Mouse (Mus musculus): ENCODE data around the gene Hadha. TPM values are rescaled to one million over a fixed set of nuclear protein-coding genes. Genes with fewer than 3 reads are reported as not detected.

Hadha gene
- polyA plus RNA-seq, 1 experiment from 2014 or later = 93.9 TPM

DNA sequence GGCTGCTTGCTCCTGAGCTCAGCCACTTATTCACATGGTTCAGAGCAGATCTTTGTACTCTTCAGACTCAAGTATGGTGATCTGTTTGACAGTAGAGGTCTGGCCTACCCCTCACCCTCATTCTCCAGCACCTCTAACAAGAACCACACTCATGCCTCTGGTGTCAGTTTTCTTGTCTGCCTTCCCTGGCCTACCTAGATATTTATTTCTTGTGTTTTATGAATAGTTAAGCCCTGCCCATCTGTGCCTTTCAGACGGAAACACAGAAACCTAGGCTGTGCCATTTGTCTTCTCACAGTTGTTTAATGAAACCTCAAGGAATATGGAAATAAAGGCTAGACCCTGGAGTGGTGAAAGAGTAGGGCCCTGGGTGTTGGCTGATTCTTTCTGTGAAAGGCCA lies 36.9 kb downstream of the Hadha start:
- Histone ChIP-seq H3K36me3 (peaks cover 92% of the 10 kb centered on the region), H3K27ac (no peak overlapping the region), H3K9me3 (no peaks in the 10 kb centered on the region), H3K4me1 (replicated peaks) (peaks cover 20% of the 10 kb centered on the region), H3K4me3 (no peak overlapping the region), H3K27me3 (ENCODE audit: insufficient read depth, poor library complexity, severe bottlenecking) (peaks cover 35% of the 10 kb centered on the region)
- no peak for DNase-seq (ENCODE audit: low spot score)
- WGBS = 94% methylated on average over 1 of the region's 1 CpGs

DNA sequence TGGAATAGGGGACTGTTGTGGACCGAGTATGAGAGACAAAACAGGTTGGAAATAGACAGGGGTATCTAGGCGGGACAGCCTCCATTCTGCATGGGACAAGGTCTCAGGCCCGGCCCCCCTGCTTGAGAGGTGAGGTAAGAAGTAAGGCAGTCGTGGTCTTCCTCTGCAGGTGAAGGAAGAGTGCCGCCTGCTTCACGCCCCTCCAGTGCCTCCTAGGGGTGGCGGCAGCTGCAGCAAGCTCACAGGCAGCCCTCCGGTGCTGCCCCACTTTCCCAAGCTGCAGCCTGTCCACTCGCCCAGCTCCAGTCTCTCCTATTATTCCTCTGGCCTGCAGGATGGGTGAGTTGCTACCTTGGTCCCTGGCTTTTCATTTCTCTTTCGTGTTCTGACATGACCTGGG lies 39.2 kb downstream of the Hadha start:
- Histone ChIP-seq H3K4me3 (no peak overlapping the region), H3K27ac (no peak overlapping the region), H3K9me3 (no peaks in the 10 kb centered on the region), H3K4me1 (replicated peaks) (peaks cover 34% of the 10 kb centered on the region), H3K36me3 (peaks cover 77% of the 10 kb centered on the region), H3K27me3 (ENCODE audit: insufficient read depth, poor library complexity, severe bottlenecking) (peaks cover 52% of the 10 kb centered on the region)
- DNase-seq (ENCODE audit: low spot score) = no peak
- WGBS = 30% methylated on average over 10 of the region's 10 CpGs

DNA sequence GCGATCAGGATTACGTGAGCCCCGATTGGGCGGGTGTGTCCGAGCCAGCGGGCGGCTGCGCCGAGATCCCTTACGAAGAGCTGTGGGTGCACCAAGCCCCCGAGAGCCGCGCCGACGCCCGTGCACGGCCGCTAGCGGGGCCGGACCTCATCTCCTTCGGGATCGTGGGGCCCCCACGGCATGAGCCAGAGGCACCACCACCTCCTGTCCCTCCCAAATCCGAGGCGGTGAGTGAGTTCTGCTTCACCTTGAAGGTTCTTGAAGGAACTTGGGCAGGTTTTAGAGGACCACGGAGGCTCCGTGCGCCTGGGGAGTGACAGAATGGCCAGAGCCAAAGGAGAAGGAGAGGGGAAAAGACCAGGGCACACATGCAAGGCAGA lies 40.2 kb downstream of the Hadha start:
- peak overlapping the region; percentile 63 for H3K4me3 ChIP-seq
- peaks cover 43% of the 10 kb centered on the region for H3K4me1 ChIP-seq (replicated peaks)
- no peaks in the 10 kb centered on the region for H3K9me3 ChIP-seq
- 4% methylated on average over 28 of the region's 28 CpGs for WGBS
- peak overlapping the region; percentile 82 for H3K27ac ChIP-seq
- H3K27me3 ChIP-seq (ENCODE audit: insufficient read depth, poor library complexity, severe bottlenecking) = peaks cover 57% of the 10 kb centered on the region
- DNase-seq (ENCODE audit: low spot score) = no peak
- H3K36me3 ChIP-seq = peaks cover 67% of the 10 kb centered on the region

DNA sequence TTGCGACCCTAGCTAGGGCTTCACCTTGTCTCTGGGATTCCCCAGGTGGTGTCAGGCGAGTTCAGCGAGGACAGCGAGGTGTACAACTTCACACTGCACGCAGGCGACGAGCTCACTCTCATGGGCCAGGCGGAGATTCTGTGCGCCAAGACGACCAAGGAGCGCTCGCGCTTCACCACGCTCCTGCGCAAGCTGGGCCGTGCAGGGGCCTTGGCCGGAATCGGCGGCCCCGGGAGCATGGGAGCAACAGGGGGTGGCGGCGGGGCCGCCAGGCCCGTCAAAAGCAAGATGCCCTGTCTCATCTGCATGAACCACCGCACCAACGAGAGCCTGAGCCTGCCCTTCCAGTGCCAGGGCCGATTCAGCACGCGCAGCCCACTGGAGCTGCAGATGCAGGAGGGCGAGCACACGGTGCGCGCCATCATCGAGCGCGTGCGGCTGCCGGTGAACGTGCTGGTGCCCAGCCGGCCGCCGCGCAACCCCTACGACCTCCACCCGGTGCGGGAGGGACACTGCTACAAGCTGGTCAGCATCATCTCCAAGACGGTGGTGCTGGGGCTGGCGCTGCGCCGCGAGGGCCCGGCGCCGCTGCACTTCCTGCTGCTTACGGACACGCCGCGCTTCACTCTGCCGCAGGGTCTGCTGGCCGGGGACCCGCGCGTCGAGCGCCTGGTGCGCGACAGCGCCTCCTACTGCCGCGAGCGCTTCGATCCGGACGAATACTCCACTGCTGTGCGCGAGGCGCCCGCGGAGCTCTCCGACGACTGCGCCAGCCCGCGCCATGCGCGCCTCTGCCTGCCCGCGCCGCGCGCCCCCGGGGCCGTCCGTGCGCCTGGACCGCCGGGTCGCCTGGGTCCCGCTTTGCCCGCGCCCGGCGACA lies 40.8 kb downstream of the Hadha start:
- Histone ChIP-seq H3K9me3 (no peaks in the 10 kb centered on the region), H3K4me1 (replicated peaks) (peaks cover 50% of the 10 kb centered on the region), H3K27me3 (ENCODE audit: insufficient read depth, poor library complexity, severe bottlenecking) (peaks cover 63% of the 10 kb centered on the region), H3K36me3 (peaks cover 61% of the 10 kb centered on the region), H3K4me3 (peak overlapping the region; percentile 63), H3K27ac (peak overlapping the region; percentile 82)
- DNase-seq (ENCODE audit: low spot score) = peak; percentile 87
- WGBS = under 1% methylated on average over 103 of the region's 103 CpGs

DNA sequence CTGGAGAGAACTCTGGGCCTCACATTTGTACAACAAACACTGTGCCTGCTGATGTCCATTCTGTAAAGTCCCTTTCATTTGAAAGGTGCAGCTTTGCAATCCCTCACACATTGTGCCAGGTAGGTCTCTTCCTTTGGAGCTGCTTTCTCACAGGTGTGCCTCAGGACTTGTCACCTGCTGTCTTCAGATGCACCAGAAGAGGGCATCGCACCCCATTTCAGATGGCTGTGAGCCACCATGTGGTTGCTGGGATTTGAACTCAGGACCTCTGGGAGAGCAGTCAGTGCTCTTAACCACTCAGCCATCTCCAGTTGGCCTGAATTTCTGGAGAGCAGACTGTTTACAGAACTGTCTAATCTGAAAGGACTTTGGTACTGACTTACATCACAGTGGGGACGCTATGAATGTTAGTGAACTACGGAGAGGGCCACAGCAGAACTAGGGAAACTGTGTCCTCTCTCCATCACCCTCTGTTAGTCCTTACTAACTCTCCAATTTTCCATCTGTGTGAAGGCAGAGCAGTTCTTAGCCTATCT lies 42.4 kb downstream of the Hadha start:
- H3K9me3 ChIP-seq = no peaks in the 10 kb centered on the region
- H3K36me3 ChIP-seq = peaks cover 46% of the 10 kb centered on the region
- peaks cover 65% of the 10 kb centered on the region for H3K4me1 ChIP-seq (replicated peaks)
- H3K27ac ChIP-seq = no peak overlapping the region
- no peak for DNase-seq (ENCODE audit: low spot score)
- no peak overlapping the region for H3K4me3 ChIP-seq
- peaks cover 77% of the 10 kb centered on the region for H3K27me3 ChIP-seq (ENCODE audit: insufficient read depth, poor library complexity, severe bottlenecking)
- 84% methylated on average over 3 of the region's 3 CpGs for WGBS

DNA sequence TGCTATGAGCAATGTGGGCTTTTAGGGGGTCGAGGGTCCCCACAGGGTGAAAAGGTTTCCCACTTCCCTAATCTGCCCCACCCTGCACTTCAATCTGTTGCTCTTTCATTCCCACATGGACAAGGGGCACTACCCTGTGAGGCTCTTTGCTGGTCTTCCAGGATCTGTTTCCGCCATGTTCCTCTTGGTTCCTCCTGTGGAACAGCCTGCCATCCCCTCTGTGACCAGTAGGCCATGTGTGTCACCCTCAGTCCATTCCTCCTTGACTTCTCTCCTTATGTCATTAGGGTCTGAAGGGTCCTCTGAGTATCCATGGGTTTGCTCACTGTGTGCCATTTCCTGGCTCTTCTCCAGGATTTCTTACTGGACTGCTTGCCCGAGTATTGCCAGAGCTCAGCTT lies 43.2 kb downstream of the Hadha start:
- Histone ChIP-seq H3K4me3 (peak overlapping the region; percentile 43), H3K9me3 (no peaks in the 10 kb centered on the region), H3K36me3 (peaks cover 38% of the 10 kb centered on the region), H3K4me1 (replicated peaks) (peaks cover 73% of the 10 kb centered on the region), H3K27me3 (ENCODE audit: insufficient read depth, poor library complexity, severe bottlenecking) (peaks cover 86% of the 10 kb centered on the region), H3K27ac (peak overlapping the region; percentile 87)
- 70% methylated on average over 3 of the region's 3 CpGs for WGBS
- DNase-seq (ENCODE audit: low spot score) = no peak

DNA sequence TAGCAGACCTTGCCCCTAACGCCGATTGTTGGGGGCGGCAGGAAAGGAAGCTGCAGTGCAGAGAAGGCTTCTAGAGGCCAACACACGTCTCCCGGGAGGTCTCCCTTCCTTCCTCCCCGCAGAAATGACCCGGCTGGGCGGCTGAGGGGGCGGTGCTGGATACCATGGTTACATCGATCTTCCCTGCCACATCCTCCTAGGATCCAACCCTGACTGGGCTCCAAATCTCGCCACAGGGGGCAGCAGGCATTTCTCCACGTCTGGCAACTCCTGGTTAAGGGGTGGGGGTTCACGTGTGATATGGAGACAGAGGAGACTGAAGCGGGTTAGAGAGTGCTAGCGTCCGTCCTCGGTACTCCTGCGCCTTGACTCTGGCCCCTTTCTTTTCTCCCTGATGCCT lies 43.8 kb downstream of the Hadha start:
- DNase-seq (ENCODE audit: low spot score) = peak; percentile 87
- H3K36me3 ChIP-seq = peaks cover 31% of the 10 kb centered on the region
- H3K4me3 ChIP-seq = peak overlapping the region; percentile 43
- H3K27ac ChIP-seq = peak overlapping the region; percentile 87
- peaks cover 88% of the 10 kb centered on the region for H3K27me3 ChIP-seq (ENCODE audit: insufficient read depth, poor library complexity, severe bottlenecking)
- peaks cover 80% of the 10 kb centered on the region for H3K4me1 ChIP-seq (replicated peaks)
- WGBS = under 1% methylated on average over 18 of the region's 18 CpGs
- no peaks in the 10 kb centered on the region for H3K9me3 ChIP-seq

DNA sequence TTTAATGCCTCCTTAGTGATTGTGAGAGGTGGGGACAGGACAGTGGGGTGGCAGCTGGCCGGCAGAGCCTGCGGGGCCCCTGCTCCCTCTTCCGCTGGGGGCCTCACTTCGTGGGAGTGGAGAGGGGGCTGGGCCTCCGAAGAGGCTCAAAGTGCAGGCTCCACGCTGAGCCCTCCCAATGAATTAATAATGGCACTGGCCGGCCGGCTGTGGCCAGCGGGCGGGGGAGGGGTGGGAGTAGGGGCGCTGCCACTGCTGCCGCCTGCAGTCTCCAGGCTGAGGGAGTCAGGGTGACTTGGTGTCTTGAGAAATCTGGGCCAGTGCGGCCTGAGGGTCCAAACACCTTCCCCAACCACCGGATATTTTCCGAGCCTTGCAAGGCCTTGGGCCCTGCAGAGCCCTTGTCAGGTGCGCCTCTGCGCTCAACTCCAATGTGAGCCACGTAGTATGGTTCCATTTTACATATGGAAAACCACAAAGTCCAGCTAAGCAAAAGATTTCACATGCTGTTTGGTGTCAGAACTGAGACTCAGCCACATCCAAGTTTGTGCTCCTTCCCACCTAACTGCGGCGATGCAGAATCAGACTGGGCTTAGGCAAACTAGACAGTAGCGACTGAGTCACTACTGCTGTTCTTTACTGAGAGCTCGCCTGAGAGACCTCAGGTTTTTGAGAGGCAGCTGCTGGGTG lies 44.4 kb downstream of the Hadha start:
- DNase-seq (ENCODE audit: low spot score) = peak; percentile 74
- no peaks in the 10 kb centered on the region for H3K9me3 ChIP-seq
- H3K27me3 ChIP-seq (ENCODE audit: insufficient read depth, poor library complexity, severe bottlenecking) = peaks cover 88% of the 10 kb centered on the region
- peak overlapping the region; percentile 43 for H3K4me3 ChIP-seq
- H3K36me3 ChIP-seq = peaks cover 25% of the 10 kb centered on the region
- H3K27ac ChIP-seq = peak overlapping the region; percentile 87
- peaks cover 86% of the 10 kb centered on the region for H3K4me1 ChIP-seq (replicated peaks)
- 3% methylated on average over 22 of the region's 22 CpGs for WGBS

DNA sequence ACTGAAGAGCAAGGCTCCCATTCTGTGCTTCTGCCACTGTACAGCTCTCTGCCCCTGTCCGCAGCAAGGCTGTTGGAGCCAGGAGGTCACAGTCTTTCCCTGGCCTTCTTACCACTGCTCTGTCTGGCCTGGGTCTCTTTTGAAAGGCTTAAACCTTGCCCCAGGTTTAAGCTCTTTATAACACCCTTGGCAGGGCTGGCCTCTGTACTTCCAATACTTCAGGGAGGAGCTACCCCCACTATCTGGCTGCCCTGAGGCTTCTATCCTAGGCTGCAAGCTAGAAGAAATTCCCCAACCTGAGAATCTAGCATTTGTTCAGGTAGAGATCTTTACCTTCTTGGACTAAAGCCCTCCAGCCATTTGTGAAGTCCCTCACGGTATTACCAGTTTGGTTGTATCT lies 45.1 kb downstream of the Hadha start:
- H3K4me1 ChIP-seq (replicated peaks) = peaks cover 91% of the 10 kb centered on the region
- peak overlapping the region; percentile 87 for H3K27ac ChIP-seq
- H3K4me3 ChIP-seq = peak overlapping the region; percentile 43
- H3K9me3 ChIP-seq = no peaks in the 10 kb centered on the region
- 25% methylated on average over 2 of the region's 2 CpGs for WGBS
- peaks cover 88% of the 10 kb centered on the region for H3K27me3 ChIP-seq (ENCODE audit: insufficient read depth, poor library complexity, severe bottlenecking)
- DNase-seq (ENCODE audit: low spot score) = no peak
- peaks cover 22% of the 10 kb centered on the region; the same call in 1 of the 2 replicates for H3K36me3 ChIP-seq

DNA sequence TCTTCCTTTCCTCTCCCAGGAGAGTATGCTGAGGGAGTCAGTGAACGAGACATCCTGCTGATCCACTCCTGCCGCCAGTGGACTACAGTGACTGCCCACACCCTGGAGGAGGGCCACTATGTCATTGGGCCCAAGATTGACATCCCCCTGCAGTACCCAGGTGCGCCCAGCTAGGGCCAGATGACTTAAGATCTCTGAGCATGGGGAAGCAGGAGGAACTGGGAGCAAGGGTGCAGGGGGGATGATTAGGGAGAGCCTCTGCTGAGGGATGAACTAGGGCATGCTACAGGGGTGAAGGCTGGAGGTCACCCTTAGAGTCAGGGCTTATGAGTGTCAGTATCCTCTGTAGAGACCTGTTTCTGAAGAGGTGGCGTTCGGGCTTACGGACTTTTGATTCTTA lies 46.7 kb downstream of the Hadha start:
- Histone ChIP-seq H3K9me3 (no peaks in the 10 kb centered on the region), H3K27ac (peak overlapping the region; percentile 93), H3K36me3 (0 out of 2 replicates have a peak, but pooled peaks cover 11% of the 10 kb centered on the region), H3K27me3 (ENCODE audit: insufficient read depth, poor library complexity, severe bottlenecking) (peaks cover 87% of the 10 kb centered on the region), H3K4me1 (replicated peaks) (peaks cover 78% of the 10 kb centered on the region), H3K4me3 (peak overlapping the region; percentile 60)
- DNase-seq (ENCODE audit: low spot score) = no peak
- 55% methylated on average over 6 of the region's 6 CpGs for WGBS

DNA sequence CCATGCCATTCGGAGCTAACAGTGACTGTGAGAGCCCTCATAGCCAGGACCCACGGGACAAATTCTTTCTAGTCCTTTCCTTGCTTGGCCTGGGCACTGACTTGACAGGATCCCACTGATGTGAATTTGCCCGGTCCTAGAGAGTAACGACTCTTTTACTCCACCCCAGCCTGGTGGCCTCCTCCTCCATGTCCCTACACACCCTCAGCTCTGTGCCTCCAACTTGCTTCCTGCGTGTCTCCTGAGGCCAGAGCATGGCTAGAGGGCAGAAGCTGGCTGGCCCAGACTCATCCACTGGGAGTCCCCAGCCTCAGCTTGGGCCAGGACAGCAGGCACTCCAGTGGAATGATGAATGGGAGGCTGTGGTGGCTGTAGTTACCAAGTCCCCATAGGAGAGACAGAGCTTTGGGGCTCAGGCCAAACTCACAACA lies 47.3 kb downstream of the Hadha start:
- peak overlapping the region; percentile 60 for H3K4me3 ChIP-seq
- H3K4me1 ChIP-seq (replicated peaks) = peaks cover 75% of the 10 kb centered on the region
- DNase-seq (ENCODE audit: low spot score) = peak; percentile 49
- WGBS = 2% methylated on average over 5 of the region's 5 CpGs
- H3K27me3 ChIP-seq (ENCODE audit: insufficient read depth, poor library complexity, severe bottlenecking) = peaks cover 81% of the 10 kb centered on the region
- peak overlapping the region; percentile 93 for H3K27ac ChIP-seq
- 0 out of 2 replicates have a peak, but pooled peaks cover 5% of the 10 kb centered on the region for H3K36me3 ChIP-seq
- no peaks in the 10 kb centered on the region for H3K9me3 ChIP-seq

DNA sequence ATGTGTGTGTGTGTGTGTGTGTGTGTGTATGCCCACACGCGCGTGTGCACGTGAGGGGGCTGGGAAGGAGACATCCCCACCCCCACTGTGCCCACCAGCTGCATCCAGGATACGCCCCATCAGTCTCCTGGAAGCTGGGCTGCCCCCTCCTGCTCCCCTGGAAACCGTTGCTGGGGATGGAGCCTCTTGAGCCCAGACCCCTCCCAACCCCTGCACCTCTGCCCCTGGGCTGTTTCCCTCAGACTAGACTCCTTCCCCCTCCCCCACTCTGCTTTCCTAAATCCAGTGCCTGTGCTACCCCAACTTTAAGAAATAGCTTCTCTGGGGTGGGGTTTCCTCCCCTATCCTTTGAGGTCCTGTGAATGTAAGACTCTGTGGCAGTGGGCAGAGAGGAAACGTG lies 47.8 kb downstream of the Hadha start:
- 4% methylated on average over 7 of the region's 7 CpGs for WGBS
- no peaks in the 10 kb centered on the region for H3K9me3 ChIP-seq
- H3K27ac ChIP-seq = peak overlapping the region; percentile 93
- peak overlapping the region; percentile 60 for H3K4me3 ChIP-seq
- DNase-seq (ENCODE audit: low spot score) = peak; percentile 76
- 0 out of 2 replicates have a peak, but pooled peaks cover under 1% of the 10 kb centered on the region for H3K36me3 ChIP-seq
- peaks cover 75% of the 10 kb centered on the region for H3K4me1 ChIP-seq (replicated peaks)
- H3K27me3 ChIP-seq (ENCODE audit: insufficient read depth, poor library complexity, severe bottlenecking) = peaks cover 77% of the 10 kb centered on the region

DNA sequence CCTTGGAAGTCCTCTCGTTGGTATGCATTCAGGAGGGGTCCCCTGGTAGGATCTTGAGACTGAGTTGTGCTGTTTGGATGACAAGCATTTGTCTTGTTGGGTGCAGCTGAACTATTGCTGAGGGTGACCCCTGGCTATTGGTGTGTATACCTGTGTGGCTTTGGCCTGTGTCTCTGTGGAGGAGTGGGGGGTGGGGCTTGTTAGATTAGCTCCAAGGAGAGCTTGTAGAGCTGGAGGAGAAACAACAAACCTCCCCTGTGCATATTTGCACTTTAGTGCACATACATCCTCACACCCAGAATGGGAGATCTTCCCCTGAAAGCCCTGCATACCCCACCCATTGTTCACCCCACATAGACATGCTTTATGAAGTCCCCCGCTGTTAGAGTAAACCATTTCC lies 48.2 kb downstream of the Hadha start:
- WGBS = 7% methylated on average over 2 of the region's 2 CpGs
- Histone ChIP-seq H3K27me3 (ENCODE audit: insufficient read depth, poor library complexity, severe bottlenecking) (peaks cover 73% of the 10 kb centered on the region), H3K4me3 (peak overlapping the region; percentile 60), H3K4me1 (replicated peaks) (peaks cover 72% of the 10 kb centered on the region), H3K36me3 (no peaks in the 10 kb centered on the region), H3K9me3 (no peaks in the 10 kb centered on the region), H3K27ac (peak overlapping the region; percentile 93)
- no peak for DNase-seq (ENCODE audit: low spot score)
